Mouse (Mus musculus) liver, embryonic 14.5 days (tissue): ENCODE results near the gene Gabrd. TPM values are rescaled to one million over a fixed set of nuclear protein-coding genes. Genes with fewer than 3 reads are reported as not detected.

ENCODE experiments used
- ATAC-seq: fragments of 200-750 bp; cut with Nextera tagmentation; 2 replicates; pipeline ENCODE4 v1.8.0; 2017; ENCODE audit warnings: moderate number of reproducible peaks, mild to moderate bottlenecking, moderate library complexity; ENCODE audit not compliant: insufficient read depth
- DNase-seq, 3 experiments: peaks; one replicate each; pipeline ENCODE4 v3.0.0-alpha.2; 2012 to 2013; ENCODE audit warnings: low read depth in 3 of 3, low spot score in 3 of 3
- H3K27ac ChIP-seq: fragments of 300-500 bp; sonication (generic); 2 replicates; pipeline ENCODE4 v1.5.1; 2014; ENCODE audit warnings: moderate library complexity, mild to moderate bottlenecking, control low read depth, inconsistent platforms
- H3K27me3 ChIP-seq: fragments of 300-500 bp; sonication (generic); 2 replicates; pipeline ENCODE4 v1.6.1; 2014; ENCODE audit warnings: mild to moderate bottlenecking, low read length, moderate library complexity; ENCODE audit not compliant: control insufficient read depth, insufficient read depth
- H3K36me3 ChIP-seq: fragments of 300-500 bp; sonication (generic); replicated peaks from 2 replicates; pipeline ENCODE4 v1.6.1; 2014; ENCODE audit warnings: low read depth; ENCODE audit not compliant: control insufficient read depth, insufficient read depth
- H3K4me1 ChIP-seq, 2 experiments: fragments of 200-500 bp in 1 of 2; fragments of 300-500 bp in 1 of 2; sonication (generic) in 1 of 2; replicated peaks; 2 replicates each; pipeline ENCODE4 v1.6.1; 2012 to 2014; ENCODE audit warnings: antibody characterized with exemption in 1 of 2, inconsistent platforms in 1 of 2, low read length in 1 of 2; ENCODE audit not compliant: control insufficient read depth in 2 of 2, insufficient read depth in 2 of 2
- H3K4me2 ChIP-seq: fragments of 300-500 bp; sonication (generic); 2 replicates; pipeline ENCODE4 v1.6.1; 2014; ENCODE audit warnings: low read depth, mild to moderate bottlenecking, control low read depth, moderate library complexity
- H3K4me3 ChIP-seq, 2 experiments: fragments of 200-500 bp in 1 of 2; fragments of 300-500 bp in 1 of 2; sonication (generic) in 1 of 2; 2 replicates each; pipeline ENCODE4 v1.5.1; 2012 to 2014; ENCODE audit warnings: low read depth in 2 of 2, low read length in 2 of 2, mild to moderate bottlenecking in 2 of 2, control low read depth in 1 of 2, inconsistent platforms in 1 of 2, moderate library complexity in 1 of 2; ENCODE audit not compliant: insufficient read depth in 1 of 2
- H3K9ac ChIP-seq: fragments of 300-500 bp; sonication (generic); replicated peaks from 2 replicates; pipeline ENCODE4 v1.6.1; 2014; ENCODE audit warnings: mild to moderate bottlenecking, control low read depth, moderate library complexity
- H3K9me3 ChIP-seq: fragments of 300-500 bp; sonication (generic); 2 replicates; pipeline ENCODE4 v1.6.1; 2016; ENCODE audit warnings: low read length, mixed read lengths; ENCODE audit not compliant: control insufficient read depth
- CTCF ChIP-seq: IDR thresholded peaks from 2 replicates; pipeline ENCODE4 v1.5.1; 2016; ENCODE audit warnings: antibody characterized with exemption, low read depth, control low read depth
- EP300 ChIP-seq: IDR thresholded peaks from 2 replicates; pipeline ENCODE4 v1.6.1; 2016; ENCODE audit warnings: antibody characterized with exemption, low read depth
- WGBS: fragments of 180-500 bp; shearing (Covaris S2); extraction: QIAGEN DNeasy Blood & Tissue Kit; methylation state at CpG from one replicate; pipeline ENCODE4 v1.1.7; 2014; ENCODE audit not compliant: insufficient replicate concordance; 5-methylcytosine and 5-hydroxymethylcytosine counted together
- polyA plus RNA-seq, 2 experiments: library from polyadenylated mRNA; depleted of rRNA in 1 of 2; stranded (reverse) in 1 of 2; unstranded in 1 of 2; fragments of >200 nt; fragmentation: Nextera tagmentation in 1 of 2; extraction: Ambion mirVana in 1 of 2; gene quantifications; 2 replicates each; pipeline versions ENCODE4 v1.2.1 to v1.2.3; 2012 to 2014

Gene Gabrd
- polyA plus RNA-seq, 2 experiments: not detected

DNA sequence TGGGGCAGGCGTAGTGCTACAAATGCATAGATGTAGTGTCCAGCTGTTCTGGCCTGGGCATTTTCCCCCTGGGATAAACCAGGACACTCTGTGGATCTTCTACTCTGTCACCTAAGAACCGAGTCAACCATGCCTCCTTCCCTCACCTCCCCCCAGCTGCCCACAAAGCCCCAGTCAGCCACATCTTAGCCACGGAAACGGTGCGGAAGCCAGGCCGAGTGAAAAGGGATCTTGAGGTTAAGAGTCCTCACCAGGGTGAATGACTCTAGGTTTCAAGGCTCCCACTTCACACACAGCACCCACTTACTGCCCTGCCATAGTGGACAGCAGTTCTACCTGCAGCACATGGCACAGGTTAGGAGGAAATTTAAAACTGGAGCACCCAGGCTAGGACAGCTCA is 43.9 kb downstream of the Gabrd start:
- Histone ChIP-seq H3K36me3 (no peaks in the 10 kb centered on the region), H3K27ac (no peak overlapping the region), H3K9ac (no peak overlapping the region), H3K4me1 (no peaks in the 10 kb centered on the region), H3K27me3 (no peaks in the 10 kb centered on the region), H3K4me2 (no peak overlapping the region), H3K4me3 (no peak overlapping the region), H3K9me3 (no peaks in the 10 kb centered on the region)
- 29% methylated on average over 6 of the region's 6 CpGs for WGBS
- ATAC-seq: no peak
- no peak for TF ChIP-seq CTCF
- TF ChIP-seq EP300: no peak
- no peak for DNase-seq

DNA sequence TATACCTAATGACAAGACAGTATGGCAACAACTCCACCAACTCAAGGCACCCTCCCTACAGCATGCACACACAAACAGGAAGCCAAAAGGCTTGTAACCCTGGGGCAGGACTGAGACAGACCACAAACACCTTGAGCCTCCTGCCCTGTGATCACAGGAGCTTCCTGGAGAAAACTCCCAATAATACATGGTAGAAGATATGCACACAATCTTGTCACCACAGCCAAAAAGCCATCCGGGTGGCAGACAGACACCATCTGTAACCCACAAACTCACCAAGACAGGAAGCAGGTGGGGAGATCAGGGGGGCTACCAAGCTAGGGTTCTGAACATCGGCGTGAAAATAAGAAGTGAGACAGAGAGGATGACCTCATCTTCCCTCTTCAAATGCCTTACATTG is 45.3 kb downstream of the Gabrd start:
- Histone ChIP-seq H3K4me1 (no peaks in the 10 kb centered on the region), H3K27me3 (no peaks in the 10 kb centered on the region), H3K4me3 (no peak overlapping the region), H3K9me3 (no peaks in the 10 kb centered on the region), H3K27ac (no peak overlapping the region), H3K9ac (no peak overlapping the region), H3K36me3 (no peaks in the 10 kb centered on the region), H3K4me2 (no peak overlapping the region)
- TF ChIP-seq CTCF: no peak
- TF ChIP-seq EP300: no peak
- WGBS: 14% methylated on average over 3 of the region's 3 CpGs
- DNase-seq (no peak), ATAC-seq (no peak)

DNA sequence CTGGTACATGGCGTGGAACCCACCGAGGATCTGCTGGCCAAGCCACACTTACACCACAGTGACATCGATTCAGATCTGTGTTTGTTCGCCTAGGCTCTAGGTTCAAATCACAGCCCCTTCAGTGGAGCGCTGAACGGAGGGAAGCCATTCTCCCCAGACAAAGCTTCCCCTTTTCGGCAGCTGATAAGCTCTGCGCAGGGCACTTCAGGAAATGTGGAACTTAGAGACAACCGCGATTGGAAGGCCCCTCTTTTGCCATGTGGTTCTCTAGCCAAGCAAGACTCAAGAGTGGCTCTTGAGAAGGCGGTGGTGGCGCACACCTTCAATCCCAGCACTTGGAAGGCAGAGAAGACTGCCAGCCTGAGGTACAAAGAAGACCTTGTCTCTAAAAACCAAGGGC is 51.6 kb downstream of the Gabrd start:
- H3K27me3 ChIP-seq: peaks cover 20% of the 10 kb centered on the region
- no peaks in the 10 kb centered on the region for H3K36me3 ChIP-seq
- no peak overlapping the region for H3K27ac ChIP-seq
- DNase-seq (no peak), ATAC-seq (no peak)
- no peak overlapping the region for H3K4me2 ChIP-seq
- no peak overlapping the region for H3K9ac ChIP-seq
- H3K4me3 ChIP-seq: no peak overlapping the region
- no peaks in the 10 kb centered on the region for H3K4me1 ChIP-seq
- WGBS: 22% methylated on average over 12 of the region's 12 CpGs
- no peaks in the 10 kb centered on the region for H3K9me3 ChIP-seq
- TF ChIP-seq EP300 (no peak), CTCF (no peak)

DNA sequence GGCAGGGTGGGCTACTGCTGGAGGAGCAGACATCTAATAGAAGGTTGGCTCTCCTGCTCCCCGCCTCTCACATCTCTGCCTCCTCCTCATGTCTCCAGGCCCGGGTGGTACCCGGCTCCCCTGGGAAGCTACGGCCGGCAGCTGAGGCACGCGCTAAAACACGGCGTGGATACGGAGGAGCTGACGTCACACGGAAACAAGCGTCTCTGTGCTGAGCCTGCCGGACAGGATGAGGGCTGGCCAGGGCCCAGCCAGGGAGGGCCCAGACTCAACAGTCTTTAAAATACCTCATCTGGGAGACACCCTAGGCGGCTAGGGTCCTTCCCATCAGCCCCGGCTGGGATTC is 52.3 kb downstream of the Gabrd start:
- no peak for TF ChIP-seq CTCF
- TF ChIP-seq EP300: no peak
- Histone ChIP-seq H3K36me3 (no peaks in the 10 kb centered on the region), H3K4me2 (peak overlapping the region; percentile 4; the same call in 1 of the 2 replicates), H3K4me3 (no peak overlapping the region), H3K9me3 (no peaks in the 10 kb centered on the region), H3K27ac (no peak overlapping the region), H3K27me3 (peaks cover 20% of the 10 kb centered on the region), H3K9ac (no peak overlapping the region), H3K4me1 (no peaks in the 10 kb centered on the region)
- DNase-seq (no peak), ATAC-seq (no peak)
- WGBS: 3% methylated on average over 16 of the region's 16 CpGs

DNA sequence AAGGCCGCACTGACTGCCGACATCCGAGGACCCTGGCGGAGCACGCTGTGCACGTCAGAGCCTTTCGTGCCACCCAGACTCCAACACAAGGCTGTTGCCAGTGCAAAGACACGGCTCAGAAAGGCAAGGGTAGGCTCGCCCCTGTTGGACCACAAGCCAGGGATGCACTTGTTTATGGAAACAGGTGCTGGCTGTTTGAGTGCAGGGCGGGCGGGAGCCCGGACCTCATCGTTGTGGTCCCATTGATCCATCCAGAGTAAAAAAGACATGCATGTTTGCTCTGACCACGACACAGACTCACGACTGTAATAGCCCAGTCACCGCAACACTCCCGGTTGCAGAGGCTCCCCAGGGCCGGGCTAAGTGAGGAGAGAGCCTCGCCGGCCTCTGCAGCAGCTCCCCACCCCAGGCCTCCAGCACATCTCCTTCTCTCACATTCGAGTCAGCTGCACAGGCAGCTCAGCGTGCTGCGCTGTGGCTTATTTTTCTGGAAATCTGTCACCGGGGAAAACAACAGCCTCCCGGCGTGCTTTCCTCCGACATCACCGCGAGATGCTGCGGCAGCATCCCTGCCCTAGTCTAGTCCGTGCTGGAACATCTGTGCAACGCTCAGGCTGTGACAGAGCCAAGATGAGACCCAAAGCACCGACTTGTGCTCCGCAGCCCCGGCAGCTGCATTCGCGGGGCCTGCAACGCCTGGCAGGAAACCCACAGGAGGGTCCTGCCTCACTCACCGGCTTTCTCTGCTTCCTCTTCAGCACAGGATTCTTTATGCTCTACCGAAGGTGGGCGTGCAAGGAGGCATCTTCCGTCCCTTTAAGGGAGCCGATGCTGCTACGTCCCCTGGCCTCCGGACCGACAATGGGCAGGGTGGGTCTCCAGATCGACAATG is 53.0 kb downstream of the Gabrd start:
- H3K27ac ChIP-seq: no peak overlapping the region
- no peak for ATAC-seq
- H3K4me1 ChIP-seq: no peaks in the 10 kb centered on the region
- H3K27me3 ChIP-seq: peaks cover 20% of the 10 kb centered on the region
- no peak for DNase-seq
- 13% methylated on average over 47 of the region's 47 CpGs for WGBS
- TF ChIP-seq CTCF (no peak), EP300 (no peak)
- no peak overlapping the region for H3K9ac ChIP-seq
- H3K4me2 ChIP-seq: peak overlapping the region; percentile 4; the same call in 1 of the 2 replicates
- H3K4me3 ChIP-seq: no peak overlapping the region
- H3K36me3 ChIP-seq: no peaks in the 10 kb centered on the region
- no peaks in the 10 kb centered on the region for H3K9me3 ChIP-seq
